Mouse (Mus musculus) right cerebral cortex, adult 2 months (tissue): ENCODE measurements around the gene Cldnd2.
A peak's percentile ranks its signal among the peaks of the same experiment; 100 is the strongest.

Experiments used
- DNase-seq, 2 experiments: peaks; one replicate each; pipeline ENCODE4 v3.0.0; 2021 to 2022; ENCODE audit warnings: low spot score in 2 of 2

Cldnd2 gene

DNA sequence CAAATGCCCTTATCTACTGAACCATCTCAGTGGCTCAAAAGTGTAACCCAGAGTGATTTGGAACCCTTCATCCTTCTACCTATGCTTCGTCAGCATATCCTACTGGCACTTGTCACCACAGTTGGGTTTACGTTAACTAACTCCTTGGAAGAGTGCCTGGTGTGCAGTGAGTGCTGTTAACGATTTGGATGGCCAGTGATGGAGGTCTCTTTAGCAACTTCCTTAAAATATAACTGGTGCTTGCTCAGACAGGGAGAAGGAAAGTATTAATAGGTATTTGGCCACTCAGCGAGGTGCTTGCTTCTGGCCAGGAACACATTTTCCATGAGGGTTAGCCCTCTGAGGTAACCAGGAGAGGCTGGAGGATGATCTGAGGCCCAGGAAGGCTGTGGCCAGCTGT is 7.2 kb downstream of the Cldnd2 start:
- DNase-seq = no peak

DNA sequence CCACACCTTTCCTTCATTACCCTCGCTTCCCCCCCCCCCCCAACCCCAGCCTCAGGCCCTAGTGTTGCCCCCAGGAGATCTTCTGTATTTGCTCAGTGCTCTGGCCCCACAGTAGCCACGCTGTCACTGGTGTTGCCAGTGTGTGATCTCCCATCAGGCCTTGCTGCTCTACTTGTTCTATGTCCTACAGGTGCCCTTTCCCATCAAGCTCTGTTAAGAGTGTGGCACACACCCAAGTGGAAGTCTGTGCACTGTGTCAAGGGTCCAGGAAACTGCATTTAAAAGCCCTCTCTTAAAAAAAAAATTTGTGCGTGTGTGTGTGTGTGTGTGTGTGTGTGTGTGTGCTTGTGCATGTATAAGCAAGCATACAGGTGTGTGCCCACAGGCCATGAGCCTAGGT is 7.7 kb downstream of the Cldnd2 start:
- no peak for DNase-seq

DNA sequence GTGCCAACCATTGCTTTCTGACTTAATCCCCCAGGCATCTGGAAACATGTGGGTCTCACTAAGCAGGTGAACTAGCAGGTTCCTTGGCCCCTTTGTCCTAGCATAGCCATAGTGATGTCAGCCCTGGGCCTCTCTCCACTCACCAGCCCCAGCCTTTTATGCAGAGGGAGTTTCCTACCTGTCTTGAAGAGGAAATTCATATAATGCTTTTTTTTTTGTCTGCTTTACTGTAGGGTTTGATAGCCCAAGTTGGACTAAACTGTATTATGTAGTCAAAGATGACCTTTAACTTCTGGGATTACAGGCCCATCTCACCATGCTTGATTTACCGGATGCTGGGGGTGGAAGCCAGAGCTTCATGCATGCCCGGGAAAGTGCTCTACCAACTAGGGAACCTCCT is 9.2 kb downstream of the Cldnd2 start:
- no peak for DNase-seq

DNA sequence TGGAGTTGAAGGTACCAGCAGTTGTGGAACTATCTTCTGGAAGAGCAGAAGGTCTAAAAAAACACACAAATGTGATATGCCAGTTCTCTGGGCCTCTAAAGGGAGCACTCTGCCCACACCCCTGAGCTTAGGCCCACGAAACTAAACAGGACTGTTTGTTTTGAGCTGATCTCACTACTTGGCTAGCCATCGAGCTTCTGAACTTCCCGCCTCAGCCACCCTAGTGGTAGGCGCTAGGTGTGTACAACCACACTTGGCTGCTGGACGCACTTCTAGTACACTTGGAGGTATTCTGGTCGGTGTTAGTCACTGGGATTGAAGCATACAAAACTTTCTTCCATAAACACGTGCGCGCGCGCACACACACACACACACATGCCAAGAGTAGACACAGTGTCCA is 11.1 kb downstream of the Cldnd2 start:
- DNase-seq = no peak

DNA sequence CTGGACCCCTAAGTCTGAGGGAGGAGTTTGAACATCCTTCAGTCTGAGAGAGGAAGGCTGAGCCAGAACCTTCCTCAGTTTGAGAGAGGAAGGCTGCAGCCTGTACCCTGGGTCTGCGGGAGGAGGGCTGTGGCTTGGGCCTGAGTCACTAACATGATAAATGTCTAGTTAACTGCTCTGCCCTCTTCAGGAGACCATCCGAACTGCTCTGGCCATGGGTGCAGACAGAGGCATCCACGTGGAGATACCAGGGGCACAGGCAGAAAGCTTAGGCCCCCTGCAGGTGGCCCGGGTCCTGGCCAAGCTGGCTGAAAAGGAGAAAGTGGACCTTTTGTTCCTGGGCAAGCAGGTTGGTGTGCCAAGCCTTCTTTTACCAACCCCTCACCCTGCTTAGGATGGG is 12.0 kb downstream of the Cldnd2 start:
- DNase-seq = no peak

DNA sequence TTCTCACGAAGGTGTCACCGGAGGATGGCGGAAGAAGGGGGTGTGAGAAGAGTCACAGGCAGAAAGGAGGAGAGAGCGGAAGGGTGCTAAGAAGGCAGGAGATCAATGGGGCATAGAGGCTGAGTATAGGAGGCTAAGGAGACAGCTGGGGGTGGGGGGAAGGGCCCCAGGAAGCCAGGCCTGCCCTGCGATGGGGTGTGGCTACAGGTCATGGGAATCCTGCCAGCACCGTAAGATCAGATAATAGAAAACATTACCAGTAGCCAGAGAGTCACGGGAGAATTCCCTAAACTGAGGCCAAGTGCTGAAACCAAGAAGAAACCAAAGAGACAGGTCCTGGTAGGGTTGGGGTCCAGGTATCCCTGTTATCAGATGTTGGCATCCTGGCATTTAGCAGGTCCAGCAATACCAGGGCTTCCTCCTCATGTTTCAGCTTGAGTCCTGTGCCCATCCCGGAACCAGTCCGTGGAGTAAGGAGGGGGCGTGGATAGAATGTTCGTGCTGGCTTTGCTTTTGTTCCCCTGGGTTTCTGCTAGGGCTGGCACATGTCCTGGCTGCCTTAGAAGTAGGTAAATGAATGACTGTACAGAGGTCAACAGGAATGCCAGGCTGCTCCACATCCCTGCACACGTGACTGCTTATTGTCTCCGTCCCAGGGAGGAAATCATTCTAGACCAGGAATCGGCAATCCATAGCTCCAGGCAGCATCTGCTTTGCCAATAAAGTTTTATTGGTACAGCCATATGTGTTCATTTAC is 13.2 kb downstream of the Cldnd2 start:
- DNase-seq = no peak

DNA sequence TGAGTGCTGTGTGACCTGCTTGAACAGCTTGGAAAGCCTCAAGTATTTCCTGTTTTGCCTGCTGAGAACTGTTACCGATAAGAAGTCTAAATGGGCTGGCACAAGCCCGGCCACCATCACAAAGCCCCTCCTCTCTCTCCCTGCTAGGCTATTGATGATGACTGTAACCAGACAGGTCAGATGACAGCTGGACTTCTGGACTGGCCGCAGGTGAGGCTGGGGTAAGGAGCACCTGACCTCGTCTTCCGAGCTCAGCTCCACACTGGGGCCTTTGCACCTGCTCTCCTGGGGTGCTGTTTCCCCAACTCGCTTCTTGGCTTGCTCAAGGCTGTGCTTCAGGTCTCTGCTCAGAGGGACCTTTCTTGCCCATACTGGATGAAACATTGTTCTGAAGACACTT is 13.8 kb downstream of the Cldnd2 start:
- no peak for DNase-seq

DNA sequence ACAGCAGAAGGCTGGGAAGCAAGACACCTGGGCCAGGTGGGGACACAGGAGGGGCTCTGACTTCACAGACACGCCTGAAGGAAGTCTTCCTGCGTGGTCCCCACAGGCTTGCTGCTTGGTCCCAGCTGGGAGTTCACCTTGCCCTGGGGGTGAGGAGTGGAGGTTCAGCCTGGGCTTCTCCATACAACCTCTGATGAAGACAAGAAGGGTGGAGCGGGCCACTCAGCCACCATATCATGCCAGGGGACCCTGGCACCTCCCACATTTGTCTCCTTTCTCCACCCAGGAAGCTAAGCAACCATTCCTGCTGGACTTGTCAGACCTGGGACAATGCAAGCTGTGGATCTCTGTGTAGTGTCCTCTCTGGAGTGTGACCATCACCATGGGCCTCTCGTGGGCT is 22.3 kb downstream of the Cldnd2 start, which contains the start of gene Vsig10l:
Gene Vsig10l, plus strand, starts transcription at position 301 of the 400 bp plus-strand sequence.
- no peak for DNase-seq

DNA sequence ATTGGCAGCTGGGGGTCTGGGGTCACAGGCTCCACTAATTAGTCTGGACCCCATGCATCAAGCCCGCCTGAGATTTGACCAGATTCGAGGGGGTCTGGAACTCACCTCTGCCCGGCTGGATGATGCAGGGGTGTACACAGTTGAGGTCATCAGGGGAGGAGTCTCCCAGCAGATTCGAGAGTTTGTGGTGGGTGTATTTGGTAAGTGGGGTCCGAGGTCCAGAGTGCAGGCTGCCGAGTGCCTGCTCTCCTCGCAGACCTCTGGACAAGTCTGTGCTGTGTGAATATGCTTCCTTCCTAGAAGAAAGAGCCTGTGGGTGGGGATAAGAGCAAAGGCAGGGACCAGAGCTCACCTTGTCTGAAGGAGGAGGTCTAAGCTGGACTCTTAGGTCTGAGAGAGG is 23.4 kb downstream of the Cldnd2 start:
- no peak for DNase-seq

DNA sequence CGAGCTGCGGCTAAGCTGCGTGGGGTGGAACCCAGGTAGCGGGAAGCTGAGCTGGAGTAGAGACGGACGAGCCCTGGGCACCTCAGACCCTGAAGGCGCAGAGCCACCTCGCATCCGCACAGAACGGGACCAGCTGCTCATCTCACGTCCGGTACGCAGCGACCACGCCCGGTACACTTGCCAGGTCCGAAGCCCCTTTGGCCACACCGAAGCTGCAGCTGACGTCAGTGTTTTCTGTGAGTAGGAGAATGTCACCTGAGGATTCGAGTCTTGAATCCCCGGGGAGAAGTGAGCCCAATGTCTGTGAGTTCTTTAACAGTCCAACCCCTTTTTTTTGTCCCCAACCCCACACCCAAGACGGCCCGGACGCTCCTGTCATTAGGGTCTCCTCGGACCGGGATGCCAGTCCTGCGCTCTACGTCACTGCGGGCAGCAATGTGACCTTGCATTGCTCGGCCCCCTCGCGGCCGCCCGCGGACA is 24.3 kb downstream of the Cldnd2 start:
- DNase-seq = no peak

DNA sequence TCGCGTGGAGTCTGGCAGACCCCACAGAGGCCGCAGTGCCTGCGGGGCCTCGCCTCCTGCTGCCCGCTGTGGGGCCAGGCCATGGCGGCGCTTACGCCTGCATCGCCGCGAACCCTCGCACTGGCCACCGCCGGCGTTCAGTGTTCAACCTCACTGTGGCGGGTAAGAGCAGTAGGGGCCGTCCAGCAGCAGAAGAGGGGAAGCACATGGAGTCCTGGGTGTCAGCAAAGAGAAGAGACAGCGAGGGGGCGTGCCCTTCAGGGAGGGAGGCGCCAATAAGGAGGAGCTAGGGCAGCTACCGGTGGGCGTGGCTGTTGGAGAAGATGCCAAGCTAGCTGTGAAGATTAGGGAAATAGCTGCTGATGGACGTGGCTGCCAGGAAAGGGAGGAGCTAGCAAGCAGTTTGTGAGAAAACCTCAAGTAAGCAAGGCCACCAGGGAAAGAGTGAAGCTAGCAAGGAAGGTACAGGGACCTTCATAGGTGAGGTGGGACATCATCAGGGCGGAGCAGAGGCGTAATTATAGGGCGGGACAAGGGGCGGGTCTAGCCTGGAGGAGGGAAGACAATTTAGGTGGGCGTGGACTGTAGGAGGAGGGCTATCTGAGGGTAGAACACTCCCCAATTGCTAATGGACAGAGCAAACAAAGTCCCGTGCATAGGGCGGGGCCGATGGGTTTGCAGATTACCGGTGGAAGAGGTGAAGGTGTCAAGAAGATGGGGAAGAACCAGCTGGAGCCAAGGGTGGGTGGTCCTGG is 24.9 kb downstream of the Cldnd2 start:
- peak; percentile 68 to 78 for DNase-seq

DNA sequence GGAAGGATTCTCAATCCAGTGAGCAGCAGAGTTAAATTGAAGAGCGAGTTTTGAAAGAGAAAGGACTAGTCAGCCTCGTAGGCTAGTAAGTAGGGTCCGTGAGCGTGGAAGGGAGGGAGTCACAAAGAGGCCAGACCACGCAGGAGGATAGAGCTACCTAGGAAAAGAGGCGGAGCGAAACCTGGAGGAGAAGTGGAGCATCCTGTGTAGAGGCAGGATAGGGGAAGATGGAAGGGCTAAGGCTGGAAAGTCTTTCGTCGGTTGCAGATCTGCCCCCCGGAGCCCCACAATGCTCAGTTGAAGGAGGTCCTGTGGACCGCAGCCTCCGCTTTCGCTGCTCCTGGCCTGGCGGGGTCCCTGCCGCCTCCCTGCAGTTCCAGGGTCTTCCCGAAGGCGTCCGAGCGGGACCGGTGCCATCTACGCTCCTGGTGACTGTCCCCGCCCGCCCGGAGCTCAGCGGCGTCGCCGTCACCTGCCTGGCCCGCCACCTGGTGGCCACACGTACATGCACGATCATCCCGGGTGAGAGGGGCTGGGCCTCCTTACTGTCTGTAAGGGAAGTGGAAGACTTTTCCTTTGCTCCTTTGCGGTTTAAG is 25.6 kb downstream of the Cldnd2 start:
- DNase-seq = peak; percentile 76 to 80

DNA sequence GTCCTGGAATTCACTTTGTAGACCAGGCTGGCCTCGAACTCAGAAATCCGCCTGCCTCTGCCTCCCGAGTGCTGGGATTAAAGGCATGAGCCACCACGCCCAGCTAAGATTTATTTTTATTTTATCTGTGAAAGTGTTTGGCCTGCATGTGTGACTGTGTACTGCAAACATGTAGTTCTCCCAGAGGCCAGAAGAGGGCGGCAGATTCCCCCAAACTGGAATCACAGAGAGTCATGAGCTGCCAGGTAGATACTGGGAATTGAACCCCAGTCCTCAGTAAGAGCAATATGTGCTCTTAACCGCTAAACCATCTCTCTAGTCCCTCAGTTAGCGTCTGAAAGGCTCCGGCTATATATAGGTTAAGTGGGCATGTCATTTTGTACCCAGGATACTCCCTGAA is 29.8 kb downstream of the Cldnd2 start:
- peak; percentile 40 to 47 for DNase-seq

DNA sequence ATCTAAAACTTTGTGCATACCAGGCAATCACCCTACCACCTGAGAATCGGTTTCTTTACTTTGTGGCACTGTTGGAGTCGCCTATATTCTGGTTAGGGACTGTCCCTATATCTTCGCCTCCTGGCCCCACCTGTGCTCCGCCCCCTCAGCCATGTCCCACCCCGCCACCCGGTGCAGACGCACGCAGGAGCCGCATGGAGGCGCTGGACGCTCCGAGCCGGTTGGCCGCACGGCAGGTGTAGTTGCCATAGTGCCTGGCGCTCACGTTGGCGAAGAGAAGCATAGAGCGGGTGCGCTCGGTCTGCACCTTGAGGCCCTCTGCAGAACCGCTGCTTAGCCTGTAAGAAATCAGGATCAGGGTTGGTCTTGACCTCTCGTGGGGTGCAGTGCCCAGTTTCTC is 35.1 kb downstream of the Cldnd2 start:
- no peak for DNase-seq

DNA sequence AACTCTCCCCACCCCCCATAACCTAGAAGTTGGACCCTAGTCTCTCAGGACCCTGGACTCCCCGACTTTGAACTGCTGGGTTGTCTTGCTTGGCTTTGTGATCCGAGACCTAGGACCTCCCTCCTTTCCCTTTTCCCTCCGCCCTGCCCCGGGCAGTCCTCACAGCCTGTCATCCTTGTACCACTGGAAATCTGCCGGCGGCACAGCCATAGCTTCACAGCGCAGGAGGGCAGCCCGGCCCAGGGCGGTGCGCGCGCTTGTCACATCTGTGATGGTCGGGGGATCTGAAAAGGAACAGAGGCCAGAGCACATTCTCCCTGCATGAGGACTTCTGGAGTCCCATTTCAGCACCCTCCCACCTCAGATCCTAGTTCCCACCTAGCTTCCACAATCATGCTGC is 35.8 kb downstream of the Cldnd2 start:
- no peak for DNase-seq

DNA sequence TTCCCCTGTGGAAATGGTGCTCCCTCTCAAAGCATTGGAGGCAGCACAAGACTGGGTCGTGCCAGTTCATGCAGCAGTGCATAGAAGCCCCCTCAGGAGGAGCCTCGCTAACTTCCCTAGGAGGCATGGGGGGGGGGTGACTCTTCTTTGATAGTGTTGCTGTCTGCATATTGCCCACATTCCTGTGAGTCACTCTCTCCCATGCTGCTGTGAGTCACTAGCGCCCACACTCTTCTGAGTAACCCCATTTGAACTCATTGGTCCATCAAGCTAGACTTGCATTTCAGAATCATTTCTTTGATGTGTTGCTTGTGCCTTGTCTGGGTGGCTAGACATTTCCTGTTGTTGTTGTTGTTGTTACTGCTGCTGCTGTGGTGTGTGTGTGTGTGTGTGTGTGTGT is 40.6 kb downstream of the Cldnd2 start:
- DNase-seq = peak; percentile 80 to 88

DNA sequence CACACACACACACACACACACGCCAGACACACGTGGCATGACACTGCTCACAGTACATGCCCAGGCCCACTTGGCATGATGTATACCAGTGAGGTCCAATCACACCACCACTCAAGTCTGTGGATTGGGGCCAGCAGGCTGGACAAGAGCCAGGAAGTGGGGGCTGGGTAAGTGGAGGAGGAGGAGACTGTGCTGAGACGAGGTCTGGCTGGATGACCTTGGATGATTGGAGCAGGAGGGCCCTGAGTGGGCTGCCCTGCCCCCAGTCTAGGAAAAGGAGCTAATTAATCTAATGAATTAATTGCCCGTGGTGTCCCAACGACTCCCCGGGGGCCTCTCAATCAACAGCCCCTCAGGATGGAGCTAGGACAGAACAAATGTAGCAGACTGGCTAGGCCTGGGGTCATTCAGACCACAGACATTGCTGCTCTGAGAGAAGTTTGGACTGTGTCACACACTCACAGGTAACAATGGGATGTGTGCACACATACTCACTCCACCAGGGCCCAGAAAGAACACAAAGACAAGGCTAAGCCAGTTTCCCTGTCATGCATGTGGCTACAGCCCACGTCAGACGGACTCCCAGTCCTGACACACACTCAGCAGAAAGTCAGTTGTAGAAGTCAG is 41.6 kb downstream of the Cldnd2 start:
- DNase-seq = no peak

DNA sequence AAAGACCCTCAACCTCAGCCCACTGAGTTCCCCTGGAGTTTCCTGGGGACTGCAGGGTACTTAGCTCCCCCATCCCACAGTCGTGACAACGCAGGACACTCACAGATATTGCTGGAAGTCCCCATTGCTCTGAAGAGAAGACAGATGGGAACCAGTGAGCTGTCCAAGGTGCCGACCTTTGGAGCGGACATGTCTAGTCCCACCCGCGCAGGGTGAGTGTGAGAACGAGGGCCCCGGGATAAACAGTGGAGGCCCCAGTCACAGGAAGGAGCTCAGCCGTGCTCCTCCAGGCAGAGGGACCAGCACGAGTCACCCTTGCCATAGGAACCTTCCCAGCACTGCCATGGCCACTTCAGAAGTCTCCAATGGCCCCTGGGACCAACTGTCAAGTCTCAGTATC is 42.7 kb downstream of the Cldnd2 start:
- no peak for DNase-seq

DNA sequence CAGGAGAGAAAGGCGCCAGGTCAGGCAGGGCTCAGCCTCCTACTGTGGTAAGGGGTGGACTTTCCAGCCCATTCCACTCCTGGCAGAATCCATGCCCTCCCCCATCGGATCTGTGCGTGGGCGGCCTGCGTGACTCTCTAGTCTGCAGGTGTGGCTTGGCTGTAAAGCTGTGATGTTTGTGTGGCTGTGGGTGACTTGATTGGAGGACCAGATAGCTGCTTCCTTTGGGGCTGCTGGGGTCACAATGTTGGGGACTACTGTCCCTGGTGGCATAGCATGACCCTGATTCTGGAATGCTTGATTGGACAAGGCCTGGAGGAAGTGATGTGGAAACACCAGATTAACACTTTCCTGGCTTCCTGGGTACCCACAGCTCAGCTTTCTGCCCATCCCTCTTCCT is 48.1 kb downstream of the Cldnd2 start:
- peak; percentile 49 to 67 for DNase-seq

DNA sequence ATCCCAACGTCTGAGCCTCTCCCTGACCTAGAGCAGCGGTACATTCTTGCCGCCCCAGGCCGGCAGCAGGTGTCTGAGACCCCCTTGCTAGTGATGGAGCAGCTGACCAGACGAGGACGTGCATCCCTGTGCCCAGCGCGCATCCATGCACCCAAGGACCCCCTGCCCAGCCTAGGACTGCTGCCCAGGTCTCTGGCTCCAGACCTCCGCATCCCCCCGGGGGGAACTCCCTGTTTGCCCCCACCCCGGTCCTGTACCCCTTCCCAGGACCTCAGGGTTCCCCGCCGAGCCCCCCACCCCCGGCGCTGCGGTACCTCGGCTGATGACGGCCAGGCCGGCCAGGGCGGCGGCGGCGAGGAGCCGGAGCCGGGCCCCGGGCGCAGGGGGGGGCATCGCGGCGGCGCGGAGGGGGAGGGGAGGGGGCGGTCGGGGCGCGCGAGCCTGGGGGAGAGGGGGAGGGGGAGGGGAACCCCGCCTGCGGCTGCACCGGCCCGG is 49.1 kb downstream of the Cldnd2 start, which contains the start of gene Iglon5:
Gene Iglon5, minus strand, starts transcription at position 445 of the 495 bp plus-strand sequence.
- no peak for DNase-seq

DNA sequence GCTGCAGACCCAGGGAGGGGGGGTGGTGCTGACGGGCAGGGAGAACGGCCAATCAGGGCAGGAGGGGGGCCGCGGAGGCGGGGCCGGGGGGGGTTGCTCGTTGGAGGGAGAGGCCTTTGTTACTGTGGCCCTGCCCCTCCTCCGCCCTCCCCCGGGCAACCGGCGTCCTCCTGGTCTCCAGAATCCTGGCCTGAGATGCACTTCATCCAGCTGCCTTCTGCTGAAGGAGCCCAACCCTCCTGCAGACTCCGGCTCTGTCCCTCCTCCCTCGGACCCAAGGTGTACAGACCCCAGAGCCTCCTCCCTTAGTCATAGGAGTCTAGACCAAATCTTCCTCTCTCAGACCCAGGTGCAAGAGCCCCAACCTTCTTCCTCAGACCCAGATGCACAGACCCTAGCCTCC is 49.6 kb downstream of the Cldnd2 start:
- peak; percentile 64 to 71 for DNase-seq

DNA sequence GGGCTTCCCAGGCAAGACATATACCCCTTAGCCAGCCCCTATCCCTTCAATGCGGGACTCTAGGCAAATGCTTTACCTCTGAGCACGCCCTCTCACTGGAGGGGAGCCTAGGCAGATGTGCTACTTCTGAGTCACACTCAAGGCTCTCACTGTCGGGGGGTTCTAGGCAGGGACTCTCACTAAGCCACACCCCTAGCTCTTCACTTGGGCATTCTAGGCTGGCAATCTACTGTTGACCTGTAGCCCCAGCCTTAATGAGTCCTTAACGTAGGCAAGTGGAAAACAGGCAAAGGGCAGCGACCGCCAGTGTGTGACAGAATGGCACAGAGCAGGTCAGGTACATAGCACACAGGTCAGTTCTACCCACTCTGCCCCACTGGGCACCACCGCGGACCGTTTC is 50.3 kb downstream of the Cldnd2 start:
- no peak for DNase-seq
